Mouse (Mus musculus): ENCODE data around the gene Pus1.

DNA sequence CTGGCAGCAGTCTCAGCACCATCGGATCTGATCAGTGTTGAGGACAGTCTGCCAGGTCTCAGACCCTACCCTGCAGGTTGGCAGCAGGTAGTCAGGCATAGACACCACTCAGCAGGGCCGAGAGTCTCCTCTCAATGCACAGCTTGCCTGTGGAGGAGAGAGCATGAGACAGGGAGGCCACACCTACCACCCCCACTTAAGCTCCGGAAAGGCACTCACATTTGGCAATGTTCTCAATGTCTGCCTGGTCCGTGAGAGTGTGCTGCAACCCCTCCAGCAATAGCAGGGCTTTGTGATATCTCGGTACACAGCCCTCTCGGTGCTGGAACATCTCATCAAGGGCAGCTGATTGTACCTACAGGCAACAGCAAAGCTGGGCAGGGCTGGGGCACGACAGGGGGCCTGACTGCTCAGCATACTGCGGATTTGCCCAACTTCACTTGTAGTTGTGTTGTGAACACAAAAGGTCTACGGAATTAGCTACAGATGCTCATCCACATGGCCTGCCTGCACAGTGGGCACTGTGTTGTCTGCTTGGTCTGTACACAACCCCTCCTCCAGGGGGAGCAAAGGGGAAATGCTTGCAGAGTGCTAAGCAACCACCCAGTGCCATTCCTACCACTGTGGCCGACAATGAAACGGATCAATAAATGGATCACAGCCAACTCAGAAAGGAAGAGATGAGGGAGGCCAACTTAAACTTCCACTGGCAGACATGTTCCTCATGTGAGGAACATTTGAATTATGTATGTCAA is 5.8 kb upstream of the Pus1 start:
- TF ChIP-seq MYC (IDR thresholded peaks at IDR 0.05; ENCODE audit: low read depth, low read length) (no peak), ZC3H11A (IDR thresholded peaks at IDR 0.05; ENCODE audit: low read depth, low read length) (no peak), TCF12 (IDR thresholded peaks at IDR 0.05; ENCODE audit: low read depth, low read length) (no peak), MAZ (IDR thresholded peaks at IDR 0.05; ENCODE audit: low read depth, low read length) (no peak), SIN3A (IDR thresholded peaks at IDR 0.05; ENCODE audit: low read length) (no peak), GATA1 (IDR thresholded peaks at IDR 0.05; ENCODE audit: low read depth, low read length) (no peak), POLR2AphosphoS2 (IDR thresholded peaks at IDR 0.05; ENCODE audit: low read length) (no peak), CTCF (IDR thresholded peaks at IDR 0.05 in 2 of 3, conservative IDR thresholded peaks at IDR 0.05 in 1 of 3; ENCODE audit: control insufficient read depth in 1 of 3, insufficient read depth in 1 of 3, low read depth in 2 of 3, low read length in 3 of 3, poor library complexity in 1 of 3, severe bottlenecking in 1 of 3) (peak; percentile 17 to 47 (median 38); a peak in 5 of 6 replicates), POLR2A (IDR thresholded peaks at IDR 0.05; ENCODE audit: control insufficient read depth in 1 of 2, insufficient read depth in 1 of 2, low read depth in 1 of 2, low read length in 2 of 2, poor library complexity in 1 of 2) (no peak), ZMIZ1 (IDR thresholded peaks at IDR 0.05; ENCODE audit: low read depth, low read length) (no peak), E2F4 (IDR thresholded peaks at IDR 0.05; ENCODE audit: borderline replicate concordance, low read depth, low read length) (no peak), HCFC1 (IDR thresholded peaks at IDR 0.05; ENCODE audit: low read depth, low read length) (no peak), MAX (IDR thresholded peaks at IDR 0.05; ENCODE audit: low read length) (no peak)

All from MEL (cell line).